Mouse (Mus musculus): ENCODE data around the gene Tcap. TPM values are rescaled to one million over a fixed set of nuclear protein-coding genes. Genes with fewer than 3 reads are reported as not detected.

Gene Tcap
- polyA plus RNA-seq, 1 experiment: not detected

GRCm38 (mm10) chr11:98339071-98339501 lies 44.5 kb upstream of the Tcap start:
- Histone ChIP-seq H3K27me3 (ENCODE audit: control insufficient read depth, insufficient read depth, low read length, poor library complexity, severe bottlenecking) (peaks cover 27% of the 10 kb centered on the region), H3K9me3 (replicated peaks; ENCODE audit: control insufficient read depth, insufficient read depth, low read length, poor library complexity, severe bottlenecking) (no peaks in the 10 kb centered on the region), H3K36me3 (ENCODE audit: control insufficient read depth, insufficient read depth, low read length, poor library complexity, severe bottlenecking) (no peaks in the 10 kb centered on the region), H3K4me3 (ENCODE audit: low read depth, low read length) (peak overlapping the region; percentile 20), H3K27ac (ENCODE audit: insufficient read depth, low read length) (no peak overlapping the region), H3K9ac (ENCODE audit: low read depth, poor library complexity, severe bottlenecking) (peak overlapping the region; percentile 57; the same call in 1 of the 2 replicates), H3K4me1 (ENCODE audit: control insufficient read depth, insufficient read depth, low read length) (no peaks in the 10 kb centered on the region)
- TF ChIP-seq CTCF (IDR thresholded peaks at IDR 0.05; ENCODE audit: low read depth, low read length): no peak
- no peak for TF ChIP-seq POLR2A (IDR thresholded peaks at IDR 0.05; ENCODE audit: insufficient read depth, low read length)
- no peak for TF ChIP-seq EP300 (IDR thresholded peaks at IDR 0.05; ENCODE audit: insufficient read depth, low read depth, low read length)

GRCm38 (mm10) chr11:98339679-98340287 lies 43.8 kb upstream of the Tcap start:
- no peak for TF ChIP-seq POLR2A (IDR thresholded peaks at IDR 0.05; ENCODE audit: insufficient read depth, low read length)
- no peak for TF ChIP-seq EP300 (IDR thresholded peaks at IDR 0.05; ENCODE audit: insufficient read depth, low read depth, low read length)
- no peak for TF ChIP-seq CTCF (IDR thresholded peaks at IDR 0.05; ENCODE audit: low read depth, low read length)
- no peaks in the 10 kb centered on the region for H3K36me3 ChIP-seq (ENCODE audit: control insufficient read depth, insufficient read depth, low read length, poor library complexity, severe bottlenecking)
- H3K4me3 ChIP-seq (ENCODE audit: low read depth, low read length): no peak overlapping the region

GRCm38 (mm10) chr11:98340597-98340996 lies 43.0 kb upstream of the Tcap start:
- no peak overlapping the region for H3K27ac ChIP-seq (ENCODE audit: insufficient read depth, low read length)
- peaks cover 27% of the 10 kb centered on the region for H3K27me3 ChIP-seq (ENCODE audit: control insufficient read depth, insufficient read depth, low read length, poor library complexity, severe bottlenecking)
- no peaks in the 10 kb centered on the region for H3K4me1 ChIP-seq (ENCODE audit: control insufficient read depth, insufficient read depth, low read length)
- H3K9ac ChIP-seq (ENCODE audit: low read depth, poor library complexity, severe bottlenecking): no peak overlapping the region
- no peak overlapping the region for H3K4me3 ChIP-seq (ENCODE audit: low read depth, low read length)
- H3K36me3 ChIP-seq (ENCODE audit: control insufficient read depth, insufficient read depth, low read length, poor library complexity, severe bottlenecking): no peaks in the 10 kb centered on the region
- H3K9me3 ChIP-seq (replicated peaks; ENCODE audit: control insufficient read depth, insufficient read depth, low read length, poor library complexity, severe bottlenecking): no peaks in the 10 kb centered on the region
- TF ChIP-seq EP300 (IDR thresholded peaks at IDR 0.05; ENCODE audit: insufficient read depth, low read depth, low read length) (no peak), POLR2A (IDR thresholded peaks at IDR 0.05; ENCODE audit: insufficient read depth, low read length) (no peak), CTCF (IDR thresholded peaks at IDR 0.05; ENCODE audit: low read depth, low read length) (no peak)

More at GRCm38 (mm10) chr11:98339679-98340287, 43.8 kb upstream of the Tcap start:
- Histone ChIP-seq H3K9me3 (replicated peaks; ENCODE audit: control insufficient read depth, insufficient read depth, low read length, poor library complexity, severe bottlenecking) (no peaks in the 10 kb centered on the region), H3K27ac (ENCODE audit: insufficient read depth, low read length) (no peak overlapping the region), H3K27me3 (ENCODE audit: control insufficient read depth, insufficient read depth, low read length, poor library complexity, severe bottlenecking) (peaks cover 27% of the 10 kb centered on the region), H3K4me1 (ENCODE audit: control insufficient read depth, insufficient read depth, low read length) (no peaks in the 10 kb centered on the region), H3K9ac (ENCODE audit: low read depth, poor library complexity, severe bottlenecking) (no peak overlapping the region)

GRCm38 (mm10) chr11:98341174-98341573 lies 42.4 kb upstream of the Tcap start:
- Histone ChIP-seq H3K4me3 (ENCODE audit: low read depth, low read length) (no peak overlapping the region), H3K27me3 (ENCODE audit: control insufficient read depth, insufficient read depth, low read length, poor library complexity, severe bottlenecking) (peaks cover 27% of the 10 kb centered on the region), H3K27ac (ENCODE audit: insufficient read depth, low read length) (no peak overlapping the region), H3K4me1 (ENCODE audit: control insufficient read depth, insufficient read depth, low read length) (no peaks in the 10 kb centered on the region), H3K9me3 (replicated peaks; ENCODE audit: control insufficient read depth, insufficient read depth, low read length, poor library complexity, severe bottlenecking) (no peaks in the 10 kb centered on the region), H3K9ac (ENCODE audit: low read depth, poor library complexity, severe bottlenecking) (no peak overlapping the region), H3K36me3 (ENCODE audit: control insufficient read depth, insufficient read depth, low read length, poor library complexity, severe bottlenecking) (no peaks in the 10 kb centered on the region)
- no peak for TF ChIP-seq POLR2A (IDR thresholded peaks at IDR 0.05; ENCODE audit: insufficient read depth, low read length)
- no peak for TF ChIP-seq EP300 (IDR thresholded peaks at IDR 0.05; ENCODE audit: insufficient read depth, low read depth, low read length)
- no peak for TF ChIP-seq CTCF (IDR thresholded peaks at IDR 0.05; ENCODE audit: low read depth, low read length)

- no peak overlapping the region for H3K27ac ChIP-seq (ENCODE audit: insufficient read depth, low read length)
- H3K4me1 ChIP-seq (ENCODE audit: control insufficient read depth, insufficient read depth, low read length): no peaks in the 10 kb centered on the region
- 0 out of 2 replicates have a peak, but pooled peaks have one; percentile 51 for TF ChIP-seq EP300 (IDR thresholded peaks at IDR 0.05; ENCODE audit: insufficient read depth, low read depth, low read length)
- TF ChIP-seq POLR2A (IDR thresholded peaks at IDR 0.05; ENCODE audit: insufficient read depth, low read length): no peak
- peak; percentile 100 for TF ChIP-seq CTCF (IDR thresholded peaks at IDR 0.05; ENCODE audit: low read depth, low read length)
- H3K4me3 ChIP-seq (ENCODE audit: low read depth, low read length): no peak overlapping the region
- peaks cover 23% of the 10 kb centered on the region for H3K27me3 ChIP-seq (ENCODE audit: control insufficient read depth, insufficient read depth, low read length, poor library complexity, severe bottlenecking)
- H3K9ac ChIP-seq (ENCODE audit: low read depth, poor library complexity, severe bottlenecking): no peak overlapping the region
- no peaks in the 10 kb centered on the region for H3K36me3 ChIP-seq (ENCODE audit: control insufficient read depth, insufficient read depth, low read length, poor library complexity, severe bottlenecking)
- H3K9me3 ChIP-seq (replicated peaks; ENCODE audit: control insufficient read depth, insufficient read depth, low read length, poor library complexity, severe bottlenecking): no peaks in the 10 kb centered on the region
Measured at GRCm38 (mm10) chr11:98342000-98342945, 41.3 kb upstream of the Tcap start.

Measured in ES-Bruce4 (cell line).